Mouse (Mus musculus): Measurements from ENCODE around the gene Cyb5r2. TPM values are rescaled to one million over a fixed set of nuclear protein-coding genes. Genes with fewer than 3 reads are reported as not detected.

Cyb5r2 gene
- polyA plus RNA-seq, 1 experiment from 2014 or later, result not detected

DNA sequence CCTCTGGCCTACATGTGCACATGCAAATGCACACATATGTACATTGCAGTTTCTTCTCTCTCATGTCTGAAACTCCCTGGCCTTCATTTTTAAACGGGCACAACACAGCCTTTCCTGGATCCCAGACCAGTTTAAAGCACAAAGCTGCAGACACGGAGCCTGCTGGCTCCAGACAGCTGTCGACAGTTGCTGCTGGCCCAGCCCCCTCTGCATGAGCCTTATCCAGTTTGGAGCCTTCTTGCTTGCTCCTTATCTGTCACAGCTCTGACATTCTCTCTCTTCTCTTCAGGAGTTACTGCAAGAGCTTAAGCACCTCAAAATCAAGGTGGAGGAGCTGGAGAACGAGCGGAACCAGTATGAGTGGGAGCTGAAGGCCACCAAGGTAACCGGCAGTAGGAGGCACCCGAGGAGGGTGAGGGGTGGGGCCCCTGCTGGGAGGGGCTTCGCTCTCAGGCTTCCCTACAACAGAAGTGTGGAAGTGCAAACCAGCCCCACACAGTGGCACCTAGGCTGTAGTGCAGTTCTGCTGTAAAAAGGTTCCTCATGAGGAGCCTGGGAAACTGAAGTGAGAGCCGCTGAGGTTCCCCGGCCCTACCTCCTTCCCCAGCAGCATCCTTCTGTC is 49.2 kb downstream of the Cyb5r2 start:
- ATAC-seq (peak; percentile 89), DNase-seq (ENCODE audit: low spot score) (peak; percentile 77)
- 4% methylated on average over 10 of the region's 10 CpGs for WGBS
- Histone ChIP-seq H3K36me3 (ENCODE audit: control insufficient read depth, insufficient read depth, low read length) (no peaks in the 10 kb centered on the region), H3K9me3 (replicated peaks; ENCODE audit: control insufficient read depth, low read length) (no peaks in the 10 kb centered on the region), H3K4me2 (ENCODE audit: low read length) (peak overlapping the region; percentile 42), H3K27ac (ENCODE audit: low read depth, low read length) (no peak overlapping the region), H3K9ac (ENCODE audit: low read length) (no peak overlapping the region), H3K27me3 (replicated peaks; ENCODE audit: control insufficient read depth, insufficient read depth, low read length) (no peaks in the 10 kb centered on the region), H3K4me3 (ENCODE audit: low read depth, low read length) (no peak overlapping the region), H3K4me1 (ENCODE audit: control insufficient read depth, insufficient read depth, low read length) (0 out of 2 replicates have a peak, but pooled peaks cover 6% of the 10 kb centered on the region)

DNA sequence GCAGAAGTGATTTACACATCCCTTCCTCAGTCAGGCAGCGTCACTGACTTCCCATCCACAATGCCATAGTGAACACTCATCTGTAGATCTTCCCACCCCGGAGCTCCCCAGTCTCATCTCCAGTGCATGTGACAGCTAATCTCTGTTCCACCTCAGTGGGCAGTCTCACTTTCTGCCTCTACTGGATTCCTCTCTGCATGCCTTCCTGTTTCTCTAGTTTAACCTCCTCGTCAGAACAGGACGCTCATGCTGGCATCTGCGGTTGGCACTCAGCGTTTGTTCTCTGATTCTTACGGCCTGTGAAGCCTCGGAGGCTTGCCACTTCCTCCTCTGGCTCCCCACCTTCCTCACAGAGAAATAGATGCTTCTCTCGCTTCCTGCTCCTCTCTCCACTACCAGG is 50.2 kb downstream of the Cyb5r2 start:
- DNase-seq (ENCODE audit: low spot score), result no peak
- no peak overlapping the region for H3K9ac ChIP-seq (ENCODE audit: low read length)
- 73% methylated on average over 9 of the region's 9 CpGs for WGBS

DNA sequence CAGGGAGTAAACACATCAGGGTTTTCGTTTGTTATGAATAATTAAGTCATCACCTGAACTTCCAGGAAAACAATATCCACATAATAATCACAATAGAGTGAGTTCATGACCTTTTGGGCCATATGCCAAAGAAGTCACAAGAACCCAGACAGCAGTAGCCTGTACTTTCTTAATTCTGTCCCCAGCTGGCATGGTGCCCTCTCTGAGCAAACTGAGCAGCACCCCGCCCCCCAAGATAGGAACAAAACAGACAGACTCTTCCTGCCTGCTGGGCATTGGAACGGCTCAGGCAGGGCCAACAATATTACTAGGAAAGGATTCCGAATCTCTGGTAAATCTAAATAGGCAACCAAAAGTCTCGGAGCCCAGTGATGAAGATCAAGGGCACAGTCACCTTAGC is 51.9 kb downstream of the Cyb5r2 start:
- Histone ChIP-seq H3K9me3 (replicated peaks; ENCODE audit: control insufficient read depth, low read length) (no peaks in the 10 kb centered on the region), H3K9ac (ENCODE audit: low read length) (no peak overlapping the region), H3K36me3 (ENCODE audit: control insufficient read depth, insufficient read depth, low read length) (no peaks in the 10 kb centered on the region), H3K27me3 (replicated peaks; ENCODE audit: control insufficient read depth, insufficient read depth, low read length) (no peaks in the 10 kb centered on the region), H3K4me2 (ENCODE audit: low read length) (no peak overlapping the region), H3K4me3 (ENCODE audit: low read depth, low read length) (no peak overlapping the region), H3K4me1 (ENCODE audit: control insufficient read depth, insufficient read depth, low read length) (0 out of 2 replicates have a peak, but pooled peaks cover 6% of the 10 kb centered on the region), H3K27ac (ENCODE audit: low read depth, low read length) (no peak overlapping the region)
- DNase-seq (ENCODE audit: low spot score) (peak; percentile 8), ATAC-seq (no peak)
- WGBS, result 57% methylated on average over 5 of the region's 5 CpGs

More for the DNA sequence above, 50.2 kb downstream of the Cyb5r2 start:
- H3K27ac ChIP-seq (ENCODE audit: low read depth, low read length), result no peak overlapping the region
- no peak overlapping the region for H3K4me3 ChIP-seq (ENCODE audit: low read depth, low read length)
- no peak for ATAC-seq
- H3K36me3 ChIP-seq (ENCODE audit: control insufficient read depth, insufficient read depth, low read length), result no peaks in the 10 kb centered on the region
- no peaks in the 10 kb centered on the region for H3K9me3 ChIP-seq (replicated peaks; ENCODE audit: control insufficient read depth, low read length)
- H3K27me3 ChIP-seq (replicated peaks; ENCODE audit: control insufficient read depth, insufficient read depth, low read length), result no peaks in the 10 kb centered on the region
- H3K4me2 ChIP-seq (ENCODE audit: low read length), result no peak overlapping the region
- 0 out of 2 replicates have a peak, but pooled peaks cover 6% of the 10 kb centered on the region for H3K4me1 ChIP-seq (ENCODE audit: control insufficient read depth, insufficient read depth, low read length)

DNA sequence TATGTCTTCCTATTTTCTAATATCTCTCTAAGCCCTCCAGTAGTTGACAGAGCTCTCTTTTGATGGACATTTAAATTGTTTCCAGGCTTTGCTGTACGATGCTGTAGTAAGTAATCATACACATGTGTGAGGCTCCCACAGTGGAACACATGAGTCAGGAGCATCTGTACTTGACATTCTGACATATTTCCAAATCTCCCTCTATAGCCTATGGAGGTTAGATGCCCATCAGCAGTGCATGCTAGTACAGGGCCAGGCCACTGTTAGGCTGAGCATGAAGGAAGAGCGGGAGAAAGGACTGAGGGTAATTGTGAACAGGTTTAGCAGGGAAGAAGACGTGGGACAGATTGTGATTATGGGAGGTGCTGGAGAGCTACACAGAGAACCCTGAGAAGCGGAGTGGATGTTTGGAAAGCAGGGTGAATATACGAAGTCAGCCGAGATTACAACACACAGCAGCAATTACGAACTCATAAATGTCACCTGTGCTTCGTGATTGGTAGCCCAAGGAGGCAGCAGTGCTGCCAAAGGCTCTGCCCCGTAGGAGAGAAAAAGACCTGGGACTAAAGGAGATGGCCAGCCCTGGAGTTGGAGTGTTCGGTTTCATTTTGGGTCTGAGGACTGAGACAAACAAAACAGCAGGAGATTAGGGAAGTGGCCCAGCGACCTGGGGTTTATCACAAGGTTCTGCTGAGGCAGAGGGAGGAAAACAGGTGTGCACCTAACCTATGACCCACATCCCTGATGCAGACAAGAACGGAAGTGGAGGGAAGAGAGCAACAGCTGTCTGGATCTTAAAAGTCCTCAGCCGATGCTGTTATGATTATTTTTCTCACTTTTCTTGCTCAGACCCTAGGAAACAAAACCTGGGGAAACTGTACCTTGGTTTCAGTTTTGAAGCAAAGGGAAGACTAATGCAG is 55.1 kb downstream of the Cyb5r2 start:
- H3K27me3 ChIP-seq (replicated peaks; ENCODE audit: control insufficient read depth, insufficient read depth, low read length), result no peaks in the 10 kb centered on the region
- DNase-seq (ENCODE audit: low spot score) (no peak), ATAC-seq (no peak)
- 73% methylated on average over 13 of the region's 13 CpGs for WGBS
- no peak overlapping the region for H3K9ac ChIP-seq (ENCODE audit: low read length)
- 0 out of 2 replicates have a peak, but pooled peaks cover 3% of the 10 kb centered on the region for H3K4me1 ChIP-seq (ENCODE audit: control insufficient read depth, insufficient read depth, low read length)
- no peak overlapping the region for H3K4me2 ChIP-seq (ENCODE audit: low read length)
- H3K9me3 ChIP-seq (replicated peaks; ENCODE audit: control insufficient read depth, low read length), result no peaks in the 10 kb centered on the region
- no peak overlapping the region for H3K27ac ChIP-seq (ENCODE audit: low read depth, low read length)
- H3K4me3 ChIP-seq (ENCODE audit: low read depth, low read length), result no peak overlapping the region
- H3K36me3 ChIP-seq (ENCODE audit: control insufficient read depth, insufficient read depth, low read length), result no peaks in the 10 kb centered on the region

GRCm38 (mm10) chr7:107700646-107701045 is 57.2 kb downstream of the Cyb5r2 start:
- no peak overlapping the region for H3K4me2 ChIP-seq (ENCODE audit: low read length)
- 83% methylated on average over 5 of the region's 5 CpGs for WGBS
- H3K4me1 ChIP-seq (ENCODE audit: control insufficient read depth, insufficient read depth, low read length), result no peaks in the 10 kb centered on the region

GRCm38 (mm10) chr7:107699926-107700325 is 57.9 kb downstream of the Cyb5r2 start:
- H3K4me2 ChIP-seq (ENCODE audit: low read length), result no peak overlapping the region
- 79% methylated on average over 1 of the region's 1 CpGs for WGBS
- H3K36me3 ChIP-seq (ENCODE audit: control insufficient read depth, insufficient read depth, low read length), result no peaks in the 10 kb centered on the region
- H3K27ac ChIP-seq (ENCODE audit: low read depth, low read length), result no peak overlapping the region
- H3K9me3 ChIP-seq (replicated peaks; ENCODE audit: control insufficient read depth, low read length), result no peaks in the 10 kb centered on the region
- ATAC-seq, result no peak
- no peak overlapping the region for H3K9ac ChIP-seq (ENCODE audit: low read length)
- no peaks in the 10 kb centered on the region for H3K4me1 ChIP-seq (ENCODE audit: control insufficient read depth, insufficient read depth, low read length)
- no peaks in the 10 kb centered on the region for H3K27me3 ChIP-seq (replicated peaks; ENCODE audit: control insufficient read depth, insufficient read depth, low read length)
- H3K4me3 ChIP-seq (ENCODE audit: low read depth, low read length), result no peak overlapping the region
- DNase-seq (ENCODE audit: low spot score), result no peak

More at GRCm38 (mm10) chr7:107700646-107701045, 57.2 kb downstream of the Cyb5r2 start:
- H3K4me3 ChIP-seq (ENCODE audit: low read depth, low read length), result no peak overlapping the region
- H3K9me3 ChIP-seq (replicated peaks; ENCODE audit: control insufficient read depth, low read length), result no peaks in the 10 kb centered on the region
- no peaks in the 10 kb centered on the region for H3K36me3 ChIP-seq (ENCODE audit: control insufficient read depth, insufficient read depth, low read length)
- no peaks in the 10 kb centered on the region for H3K27me3 ChIP-seq (replicated peaks; ENCODE audit: control insufficient read depth, insufficient read depth, low read length)
- H3K27ac ChIP-seq (ENCODE audit: low read depth, low read length), result no peak overlapping the region
- DNase-seq (ENCODE audit: low spot score) (no peak), ATAC-seq (no peak)
- H3K9ac ChIP-seq (ENCODE audit: low read length), result no peak overlapping the region

Other genes with a start within 250 kb of the Cyb5r2 start
- 3.5 and 4.1 TPM in 2 replicates for gene Olfml1, start 190.6 kb downstream of the Cyb5r2 start, polyA plus RNA-seq (2014; fragmentation: Nextera tagmentation; extraction: Ambion mirVana)
- gene Ppfibp2, start 162.8 kb downstream of the Cyb5r2 start, polyA plus RNA-seq (2014; fragmentation: Nextera tagmentation; extraction: Ambion mirVana), result 1.6 and 1.8 TPM in 2 replicates
- gene 5330417H12Rik, start 132.9 kb downstream of the Cyb5r2 start, polyA plus RNA-seq (2014; fragmentation: Nextera tagmentation; extraction: Ambion mirVana), result not detected in 2 replicates
- gene Ovch2, start 43.2 kb upstream of the Cyb5r2 start, polyA plus RNA-seq (2014; fragmentation: Nextera tagmentation; extraction: Ambion mirVana), result not detected in 2 replicates
- gene Olfr467, start 54.2 kb upstream of the Cyb5r2 start, polyA plus RNA-seq (2014; fragmentation: Nextera tagmentation; extraction: Ambion mirVana), result not detected in 2 replicates
- not detected in 2 replicates for gene Olfr469, start 67.5 kb upstream of the Cyb5r2 start, polyA plus RNA-seq (2014; fragmentation: Nextera tagmentation; extraction: Ambion mirVana)
- gene Olfr470, start 89.5 kb upstream of the Cyb5r2 start, polyA plus RNA-seq (2014; fragmentation: Nextera tagmentation; extraction: Ambion mirVana), result not detected in 2 replicates
- not detected in 2 replicates for gene Olfr472, start 139.9 kb upstream of the Cyb5r2 start, polyA plus RNA-seq (2014; fragmentation: Nextera tagmentation; extraction: Ambion mirVana)
- gene Olfr473, start 172.4 kb upstream of the Cyb5r2 start, polyA plus RNA-seq (2014; fragmentation: Nextera tagmentation; extraction: Ambion mirVana), result not detected in 2 replicates
- not detected in 2 replicates for gene Olfr474, start 196.6 kb upstream of the Cyb5r2 start, polyA plus RNA-seq (2014; fragmentation: Nextera tagmentation; extraction: Ambion mirVana)
- gene Olfr476, start 206.8 kb upstream of the Cyb5r2 start, polyA plus RNA-seq (2014; fragmentation: Nextera tagmentation; extraction: Ambion mirVana), result not detected in 2 replicates
- gene Olfr477, start 228.7 kb upstream of the Cyb5r2 start, polyA plus RNA-seq (2014; fragmentation: Nextera tagmentation; extraction: Ambion mirVana), result not detected in 2 replicates

All from forebrain, embryonic 14.5 days (tissue).